Mouse (Mus musculus): Measurements from ENCODE around the gene Agps. TPM values are rescaled to one million over a fixed set of nuclear protein-coding genes. Genes with fewer than 3 reads are reported as not detected.

Agps gene
- total RNA-seq, 2 experiments from 2014 or later, result 44.1 to 44.8 TPM

GRCm38 (mm10) chr2:75825603-75826002 lies 6.4 kb upstream of the Agps start:
- intact Hi-C loops (cut with DNase I), result no loop called here
- no peak for DNase-seq

GRCm38 (mm10) chr2:75828931-75829610 lies 2.9 kb upstream of the Agps start:
- DNase-seq, result peak in 1 of 2 experiments; percentile 20
- intact Hi-C loops (cut with DNase I), result no loop called here

GRCm38 (mm10) chr2:75830233-75830632 lies 1.7 kb upstream of the Agps start:
- DNase-seq, result no peak
- intact Hi-C loops (cut with DNase I), result loop anchor here (5.0 kb wide), 1 partner anchor 38 kb away; no protein-coding TSS in a partner anchor

- intact Hi-C loops (cut with DNase I), result loop anchor here (5.0 kb wide), 1 partner anchor 40 kb away; no protein-coding TSS in a partner anchor
Measured at GRCm38 (mm10) chr2:75832781-75833180, 804 bp downstream of the Agps start.

DNA sequence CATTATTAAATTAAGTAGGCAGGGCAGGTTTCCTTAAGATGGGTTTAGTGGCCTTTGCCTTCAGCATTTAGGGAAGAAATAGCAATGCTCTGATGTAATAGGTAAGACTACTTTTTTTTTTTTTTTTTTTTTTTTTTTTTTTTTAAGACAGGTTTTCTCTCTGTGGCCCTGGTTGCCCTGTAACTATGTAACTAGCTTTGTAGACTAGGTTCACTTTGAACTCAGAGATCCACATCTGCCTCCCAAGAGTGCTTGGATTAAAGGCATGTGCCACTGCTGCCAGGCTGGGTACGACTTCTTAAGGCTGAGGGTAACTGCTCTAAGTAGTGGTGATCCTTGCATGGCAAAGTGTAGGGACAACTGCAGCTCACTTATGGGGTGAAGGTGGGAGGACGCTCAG lies 2.5 kb downstream of the Agps start:
- intact Hi-C loops (cut with DNase I), result loop anchor here (1.0 to 5.0 kb wide), 2 partner anchors 36 to 42 kb away; no protein-coding TSS in a partner anchor
- no peak for DNase-seq

More at GRCm38 (mm10) chr2:75832781-75833180, 804 bp downstream of the Agps start:
- no peak for DNase-seq

- intact Hi-C loops (cut with DNase I), result no loop called here
- DNase-seq, result no peak
Measured at GRCm38 (mm10) chr2:75842302-75842701, 10.3 kb downstream of the Agps start.

DNA sequence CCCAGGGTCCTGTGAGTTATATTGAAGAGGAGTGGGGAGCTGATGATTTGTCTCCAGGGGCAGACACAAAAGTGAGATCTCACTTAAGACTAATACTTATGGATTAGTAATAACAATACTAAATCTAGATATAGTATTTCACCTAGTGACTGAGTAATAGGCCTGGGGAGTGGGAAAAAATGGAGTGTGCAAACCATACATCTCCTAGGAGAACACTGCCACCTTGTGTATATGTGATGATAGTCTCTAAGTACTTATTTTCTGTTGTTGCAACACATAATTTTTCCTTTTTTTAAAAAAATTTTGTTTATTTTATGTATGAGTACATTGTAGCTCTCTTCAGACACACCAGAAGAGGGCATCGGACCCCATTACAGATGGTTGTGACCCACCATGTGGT lies 15.7 kb downstream of the Agps start:
- peak in 1 of 2 experiments; percentile 21 for DNase-seq

DNA sequence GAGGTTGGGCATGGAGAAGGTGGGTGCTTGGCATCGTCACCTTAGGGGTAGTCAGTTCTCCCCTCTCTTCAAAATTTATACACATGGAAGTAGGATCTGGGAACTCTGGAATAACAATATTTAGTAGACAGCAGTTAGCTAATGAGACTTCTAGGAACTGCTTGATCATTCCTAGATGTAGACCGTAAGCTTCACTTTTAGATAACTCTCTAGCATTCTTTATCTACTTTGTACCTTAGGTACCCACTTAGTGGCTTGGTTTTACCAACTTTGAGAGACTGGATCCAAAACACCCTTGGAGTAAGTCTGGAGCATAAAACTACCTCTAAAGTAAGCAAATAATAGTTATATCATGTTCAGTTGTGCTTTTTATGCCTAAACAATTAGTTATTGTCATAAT lies 20.5 kb downstream of the Agps start:
- DNase-seq, result no peak
- intact Hi-C loops (cut with DNase I), result no loop called here

More for the DNA sequence above, 15.7 kb downstream of the Agps start:
- intact Hi-C loops (cut with DNase I), result loop anchor here (2.0 kb wide), 1 partner anchor 61 kb away; no protein-coding TSS in a partner anchor

- no peak for DNase-seq
- intact Hi-C loops (cut with DNase I), result no loop called here
Measured at GRCm38 (mm10) chr2:75854136-75854535, 22.2 kb downstream of the Agps start.

- DNase-seq, result no peak
- intact Hi-C loops (cut with DNase I), result loop anchor here (5.0 kb wide), 1 partner anchor 254 kb away; no protein-coding TSS in a partner anchor
Measured at GRCm38 (mm10) chr2:75861115-75861514, 29.1 kb downstream of the Agps start.

DNA sequence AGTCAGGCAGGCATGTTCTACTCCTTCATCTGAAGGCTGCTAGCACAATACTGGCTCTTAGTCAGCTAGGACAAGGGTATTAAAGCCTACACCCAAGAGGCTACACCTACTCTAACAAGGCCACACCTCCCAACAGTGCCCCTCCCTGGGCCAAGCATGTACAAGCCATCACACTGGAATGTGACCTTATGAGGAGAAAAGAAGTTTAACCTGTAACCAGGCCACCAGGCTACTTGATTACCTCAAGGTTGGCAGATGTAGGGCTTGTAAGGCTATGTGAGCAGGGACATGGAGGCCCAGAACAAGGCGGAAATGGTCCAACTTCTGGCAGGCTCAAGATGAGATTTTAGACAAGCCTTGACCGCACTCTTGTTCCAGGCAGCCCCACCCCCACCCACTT lies 37.6 kb downstream of the Agps start:
- intact Hi-C loops (cut with DNase I), result loop anchor here (1.0 kb wide), 1 partner anchor 35 kb away; no protein-coding TSS in a partner anchor
- DNase-seq, result no peak

DNA sequence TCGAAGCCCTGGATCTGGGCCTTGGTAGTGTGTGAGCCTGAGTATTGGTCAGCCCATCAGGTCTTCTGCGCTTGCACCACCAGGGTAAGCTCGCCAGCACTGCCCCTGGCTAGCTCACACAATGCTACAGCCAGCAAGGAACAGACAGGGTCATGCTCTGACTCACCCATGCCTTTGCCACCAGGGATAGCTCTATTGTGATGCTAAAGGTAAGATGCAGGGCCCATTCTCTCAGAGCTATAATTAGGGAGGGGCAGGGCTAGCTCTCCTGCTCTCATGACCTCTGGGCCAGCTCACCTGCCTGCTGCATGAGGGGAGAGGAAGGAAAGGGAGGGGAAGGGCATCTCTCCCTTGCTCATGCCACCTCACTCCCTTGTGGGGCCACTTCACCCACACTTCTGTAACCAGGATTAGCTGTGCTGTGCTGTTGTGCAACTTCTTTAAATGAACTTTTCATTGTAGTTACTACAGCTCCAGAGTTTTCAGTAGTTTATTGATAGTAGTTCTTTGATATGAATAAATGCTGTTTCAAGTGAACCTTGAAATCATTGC lies 42.1 kb downstream of the Agps start:
- DNase-seq, result no peak
- intact Hi-C loops (cut with DNase I), result no loop called here

- DNase-seq, result peak; percentile 12 to 49
- intact Hi-C loops (cut with DNase I), result loop anchor here (1.0 kb wide), 2 partner anchors 93 to 274 kb away; no protein-coding TSS in a partner anchor
Measured at GRCm38 (mm10) chr2:75879791-75880190, 47.8 kb downstream of the Agps start.

DNA sequence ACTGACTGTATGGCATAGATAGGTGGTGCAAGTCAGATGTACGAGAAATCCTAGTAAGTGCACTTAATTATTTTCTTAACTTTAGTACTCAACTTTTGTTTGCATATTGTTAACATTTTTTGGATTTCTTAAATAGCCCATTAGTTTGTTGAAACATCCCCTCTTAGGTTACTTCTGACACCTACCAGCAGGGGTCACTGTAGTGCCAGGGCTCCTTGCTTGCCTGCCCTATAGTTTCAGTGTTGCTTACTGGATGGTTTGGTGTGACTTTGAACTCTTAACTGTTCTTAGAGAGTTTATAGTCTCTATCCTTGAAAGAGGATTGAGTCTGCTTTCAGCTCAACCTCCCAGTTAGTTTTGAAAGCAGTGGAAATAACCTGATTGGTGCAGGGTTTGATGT lies 51.6 kb downstream of the Agps start:
- intact Hi-C loops (cut with DNase I), result loop anchor here (1.0 kb wide), 2 partner anchors 82 to 187 kb away; no protein-coding TSS in a partner anchor
- DNase-seq, result peak; percentile 74 to 87

- intact Hi-C loops (cut with DNase I), result no loop called here
- no peak for DNase-seq
Measured at GRCm38 (mm10) chr2:75891981-75892380, 60.0 kb downstream of the Agps start.

DNA sequence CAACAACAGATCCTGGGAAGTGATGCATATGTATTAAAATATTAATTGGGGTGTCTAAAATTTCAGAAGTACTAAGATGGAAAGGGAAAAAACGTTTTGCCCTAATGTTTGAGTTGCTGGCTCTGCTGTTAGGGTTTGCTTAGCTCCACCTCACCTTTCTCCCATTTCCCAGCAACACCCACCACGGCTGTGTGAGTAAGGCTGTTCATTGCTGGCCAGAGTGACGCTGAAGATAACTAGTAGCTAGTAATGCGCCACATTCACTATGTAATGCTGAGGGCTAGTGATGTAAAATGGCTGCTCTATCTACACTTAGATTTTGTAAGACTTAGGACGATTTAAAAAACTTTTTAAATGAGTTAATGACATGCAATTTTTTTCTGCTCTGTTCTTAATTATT lies 63.7 kb downstream of the Agps start:
- no peak for DNase-seq
- intact Hi-C loops (cut with DNase I), result no loop called here

GRCm38 (mm10) chr2:75900281-75900680 lies 68.3 kb downstream of the Agps start:
- intact Hi-C loops (cut with DNase I), result no loop called here

DNA sequence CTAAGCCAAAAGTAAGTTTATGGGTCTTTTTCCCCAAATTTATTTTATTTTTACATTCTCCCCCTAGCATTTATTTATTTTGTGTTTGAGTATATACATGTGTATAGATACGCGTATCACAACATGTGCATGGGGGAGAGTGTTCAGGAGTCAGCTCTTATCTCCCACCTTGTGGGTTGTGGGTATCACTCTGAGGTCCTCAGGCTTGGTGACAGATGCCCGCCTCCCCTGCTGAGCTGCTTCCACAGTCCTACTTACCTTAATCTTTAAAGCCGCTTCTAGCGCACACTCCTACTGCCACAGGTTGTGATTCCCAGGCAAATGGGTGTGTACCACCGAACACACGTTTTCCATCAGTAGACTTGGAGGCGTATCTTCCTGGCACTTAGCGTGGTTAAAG lies 69.9 kb downstream of the Agps start:
- intact Hi-C loops (cut with DNase I), result no loop called here
- no peak for DNase-seq

More at GRCm38 (mm10) chr2:75900281-75900680, 68.3 kb downstream of the Agps start:
- DNase-seq, result no peak

DNA sequence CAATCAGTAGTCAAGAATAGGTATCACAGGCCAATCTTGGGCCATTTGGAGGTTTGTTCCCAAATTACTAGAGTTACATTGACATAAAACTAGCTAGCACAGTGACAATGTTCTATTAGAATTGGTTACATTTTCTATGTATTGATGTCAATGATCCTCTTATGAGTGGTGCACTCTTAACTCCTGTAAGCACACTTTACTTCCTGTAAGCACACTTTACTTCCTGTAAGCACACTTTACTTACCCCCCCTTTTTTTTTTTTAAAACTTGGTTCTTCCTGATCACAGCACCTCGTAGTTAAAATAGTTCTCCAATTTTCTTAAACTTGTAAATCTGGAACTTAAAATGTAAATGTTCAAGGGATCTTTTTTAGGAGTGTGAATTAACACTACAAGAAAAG lies 75.2 kb downstream of the Agps start:
- no peak for DNase-seq
- intact Hi-C loops (cut with DNase I), result no loop called here

GRCm38 (mm10) chr2:75915040-75915439 lies 83.1 kb downstream of the Agps start:
- DNase-seq, result no peak
- intact Hi-C loops (cut with DNase I), result no loop called here

DNA sequence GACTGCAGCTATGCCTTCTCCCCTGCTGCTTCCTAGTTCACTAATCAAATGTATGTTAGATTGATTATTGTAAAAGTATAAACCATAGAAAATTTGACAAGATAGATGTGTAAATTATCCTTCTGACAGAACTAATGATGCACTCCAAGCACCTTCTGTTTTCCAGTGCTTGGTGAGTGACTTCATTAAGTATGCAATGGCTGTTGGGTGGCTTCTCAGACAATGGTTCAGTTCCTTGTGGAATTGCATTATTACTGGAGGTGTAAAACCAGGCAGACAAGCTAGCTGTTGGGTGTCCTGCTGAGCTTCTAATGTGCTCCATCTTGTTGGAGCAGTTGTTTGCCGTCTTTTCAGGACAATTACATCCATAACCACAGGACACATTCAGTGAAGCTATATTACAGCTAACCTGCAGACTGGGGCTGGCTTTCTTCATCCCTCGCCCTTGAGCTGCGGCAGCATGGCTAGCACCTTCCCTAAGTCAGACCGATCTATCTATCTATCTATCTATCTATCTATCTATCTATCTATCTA lies 91.9 kb downstream of the Agps start:
- intact Hi-C loops (cut with DNase I), result no loop called here
- no peak for DNase-seq

DNA sequence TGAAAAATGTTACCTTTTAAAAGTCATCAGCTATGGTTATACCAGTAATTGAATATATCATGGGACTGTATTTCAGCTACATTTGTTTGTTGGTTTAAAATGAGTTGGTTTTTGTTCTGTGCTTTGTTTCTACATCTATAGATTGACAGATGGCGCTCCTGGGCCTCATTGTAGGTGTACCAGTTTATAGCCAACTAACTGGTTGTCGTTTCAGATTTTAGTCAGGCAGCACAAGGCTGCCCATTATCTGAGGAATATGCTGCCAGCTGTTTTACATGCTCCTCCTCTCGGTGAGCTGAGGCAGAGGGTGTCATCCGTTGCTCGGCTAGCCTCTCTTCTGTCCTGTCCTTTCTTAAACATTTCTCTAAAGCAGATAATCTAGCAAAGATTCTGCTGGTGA lies 94.1 kb downstream of the Agps start:
- intact Hi-C loops (cut with DNase I), result no loop called here

More for the DNA sequence above, 94.1 kb downstream of the Agps start:
- DNase-seq, result no peak
